Mouse (Mus musculus) embryo, embryonic 9.5 days (tissue): Measurements from ENCODE around the gene Tfap2c.

Source experiments
- DNase-seq: peaks from one replicate; pipeline ENCODE4 v3.0.0-alpha.2; 2017; ENCODE audit errors: extremely low spot score

Gene Tfap2c

GRCm38 (mm10) chr2:172551081-172551720, 1.8 kb downstream of the Tfap2c start:
- peak; percentile 68 for DNase-seq

- DNase-seq = no peak
Observed at GRCm38 (mm10) chr2:172551872-172552271, 2.5 kb downstream of the Tfap2c start.

GRCm38 (mm10) chr2:172552666-172553065, 3.3 kb downstream of the Tfap2c start:
- DNase-seq = peak; percentile 29

GRCm38 (mm10) chr2:172554211-172554610, 4.8 kb downstream of the Tfap2c start:
- DNase-seq = no peak

GRCm38 (mm10) chr2:172558674-172559468, 9.5 kb downstream of the Tfap2c start:
- DNase-seq = no peak

- no peak for DNase-seq
Observed at GRCm38 (mm10) chr2:172561016-172561415, 11.6 kb downstream of the Tfap2c start.

GRCm38 (mm10) chr2:172567835-172568234, 18.4 kb downstream of the Tfap2c start:
- DNase-seq = no peak

- no peak for DNase-seq
Observed at GRCm38 (mm10) chr2:172568466-172568865, 19.1 kb downstream of the Tfap2c start.

GRCm38 (mm10) chr2:172577196-172577766, 27.9 kb downstream of the Tfap2c start:
- no peak for DNase-seq

GRCm38 (mm10) chr2:172579221-172579620, 29.8 kb downstream of the Tfap2c start:
- DNase-seq = no peak

GRCm38 (mm10) chr2:172580536-172581265, 31.3 kb downstream of the Tfap2c start:
- DNase-seq = no peak

GRCm38 (mm10) chr2:172583312-172583711, 33.9 kb downstream of the Tfap2c start:
- DNase-seq = no peak

GRCm38 (mm10) chr2:172585329-172585728, 35.9 kb downstream of the Tfap2c start:
- no peak for DNase-seq

- DNase-seq = no peak
Observed at GRCm38 (mm10) chr2:172589048-172589447, 39.7 kb downstream of the Tfap2c start.

- no peak for DNase-seq
Observed at GRCm38 (mm10) chr2:172590839-172591238, 41.4 kb downstream of the Tfap2c start.

GRCm38 (mm10) chr2:172594326-172594725, 44.9 kb downstream of the Tfap2c start:
- no peak for DNase-seq

- DNase-seq = no peak
Observed at GRCm38 (mm10) chr2:172597056-172597455, 47.7 kb downstream of the Tfap2c start.

- no peak for DNase-seq
Observed at GRCm38 (mm10) chr2:172597881-172598280, 48.5 kb downstream of the Tfap2c start.

GRCm38 (mm10) chr2:172604625-172605024, 55.2 kb downstream of the Tfap2c start:
- no peak for DNase-seq

GRCm38 (mm10) chr2:172605642-172606041, 56.2 kb downstream of the Tfap2c start:
- no peak for DNase-seq

GRCm38 (mm10) chr2:172607710-172608109, 58.3 kb downstream of the Tfap2c start:
- no peak for DNase-seq
